Mouse (Mus musculus): ENCODE measurements at regions not wholly inside any gene's neighbourhood (a gene's known extent, or its start where the extent isn't known, plus 50 kb on each side); places are given as distances from the start of the nearest gene placed in this dataset.

DNA sequence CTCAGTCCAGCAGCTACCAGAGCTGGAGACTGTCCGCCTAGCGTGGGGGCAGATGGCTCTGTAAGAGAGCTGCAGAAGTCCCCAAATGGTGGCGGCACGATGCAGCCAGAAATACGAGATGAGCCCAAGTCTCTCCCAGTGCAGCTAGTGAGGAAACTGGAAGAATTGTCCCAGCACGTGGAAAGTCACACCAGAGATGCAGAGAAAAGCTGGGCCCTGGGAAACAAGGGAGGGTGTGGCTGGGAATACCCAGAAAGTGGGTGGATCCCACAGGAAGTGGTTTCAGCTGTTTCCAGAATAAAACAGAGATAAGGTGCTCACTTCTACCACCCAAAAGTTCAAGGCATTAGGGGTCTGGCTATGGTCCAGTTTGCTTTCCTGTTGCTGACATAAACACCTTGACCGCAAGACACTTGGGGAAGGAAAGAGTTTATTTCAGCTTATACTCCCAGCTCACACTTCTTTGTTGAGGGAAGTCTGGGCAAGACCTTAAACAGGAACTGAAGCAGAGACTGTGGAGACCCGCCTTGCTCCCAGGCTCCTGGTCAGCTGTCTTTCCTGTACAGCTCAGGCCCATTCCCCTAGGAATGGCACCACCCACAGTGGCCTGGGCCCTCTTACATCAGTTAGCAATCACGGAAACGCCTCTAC lies 184.5 kb upstream of the Jmjd1c start:
- no peak for DNase-seq (ENCODE audit: low read depth)

DNA sequence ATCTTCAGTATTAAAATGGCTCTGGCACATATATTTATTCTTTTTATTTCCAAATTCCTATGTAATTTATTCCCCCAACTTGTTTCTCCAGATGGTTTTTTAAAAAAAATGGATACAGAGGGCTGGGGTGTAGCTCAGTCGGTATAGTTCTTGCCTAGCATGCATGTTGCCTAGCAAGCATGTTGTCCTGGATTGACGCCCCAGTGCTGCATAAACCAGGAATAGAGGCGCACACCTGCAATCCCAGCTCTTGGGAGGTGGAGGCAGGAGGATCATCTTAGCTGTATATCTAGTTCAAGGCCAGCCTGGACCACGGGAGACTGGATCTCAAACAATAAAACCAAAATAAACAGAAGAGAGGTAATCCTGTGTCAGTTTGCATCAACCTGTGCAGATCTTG lies 183.5 kb upstream of the Jmjd1c start:
- no peak for DNase-seq (ENCODE audit: low read depth)

- DNase-seq (ENCODE audit: low read depth), result no peak
Measured at GRCm38 (mm10) chr10:66913187-66913586, 182.7 kb upstream of the Jmjd1c start.

DNA sequence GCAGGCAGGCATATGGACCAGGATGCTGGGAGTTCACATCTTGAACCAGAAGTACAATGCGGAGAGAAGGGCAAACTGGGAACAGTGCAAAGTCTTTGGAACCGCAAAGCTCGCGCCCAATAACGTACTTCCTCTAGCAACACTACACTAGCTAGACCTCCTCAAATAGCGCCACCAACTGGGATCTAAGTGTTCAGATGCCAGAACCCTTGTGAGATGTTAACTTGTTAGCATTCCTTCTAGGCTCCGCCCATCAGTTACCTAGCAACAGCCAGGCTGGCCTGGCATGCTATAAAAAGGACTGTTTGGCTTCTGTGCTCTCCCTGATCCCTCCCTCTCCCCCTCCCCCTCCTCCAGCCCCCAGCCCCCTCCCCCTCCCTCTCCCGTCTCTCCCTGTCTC lies 182.3 kb upstream of the Jmjd1c start:
- peak; percentile 23 for DNase-seq (ENCODE audit: low read depth)

- no peak for DNase-seq (ENCODE audit: low read depth)
Measured at GRCm38 (mm10) chr10:66914288-66914975, 181.5 kb upstream of the Jmjd1c start.

DNA sequence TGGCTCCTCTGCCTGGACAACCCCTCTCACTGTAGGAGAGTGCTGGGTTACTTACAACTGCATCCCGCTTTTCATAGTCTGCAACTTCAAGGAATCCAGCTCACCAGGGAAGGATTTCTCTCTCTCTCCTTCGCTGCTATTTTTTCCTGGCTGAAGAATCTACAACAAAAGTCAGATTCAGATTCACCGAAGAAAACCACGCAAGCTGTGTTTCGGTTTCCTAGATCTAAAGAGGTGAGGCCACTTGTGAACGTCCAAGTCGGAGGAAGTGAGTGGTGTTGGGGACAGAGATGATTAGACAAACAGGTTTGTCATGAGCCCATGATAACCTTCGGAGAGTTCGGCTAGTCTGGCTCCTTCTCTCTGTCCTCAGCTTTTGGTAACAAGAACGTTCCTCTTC lies 180.1 kb upstream of the Jmjd1c start:
- DNase-seq (ENCODE audit: low read depth), result no peak

GRCm38 (mm10) chr10:66917725-66918124 lies 178.2 kb upstream of the Jmjd1c start:
- DNase-seq (ENCODE audit: low read depth), result no peak

- DNase-seq (ENCODE audit: low read depth), result no peak
Measured at GRCm38 (mm10) chr10:66918713-66919112, 177.2 kb upstream of the Jmjd1c start.

GRCm38 (mm10) chr10:66919953-66920760 lies 175.8 kb upstream of the Jmjd1c start:
- DNase-seq (ENCODE audit: low read depth), result peak; percentile 98

GRCm38 (mm10) chr10:66920761-66921684 lies 174.9 kb upstream of the Jmjd1c start:
- DNase-seq (ENCODE audit: low read depth), result peak; percentile 98

- no peak for DNase-seq (ENCODE audit: low read depth)
Measured at GRCm38 (mm10) chr10:66921776-66922175, 174.1 kb upstream of the Jmjd1c start.

GRCm38 (mm10) chr10:66922314-66922713 lies 173.6 kb upstream of the Jmjd1c start:
- DNase-seq (ENCODE audit: low read depth), result no peak

- no peak for DNase-seq (ENCODE audit: low read depth)
Measured at GRCm38 (mm10) chr10:66923947-66924346, 172.0 kb upstream of the Jmjd1c start.

DNA sequence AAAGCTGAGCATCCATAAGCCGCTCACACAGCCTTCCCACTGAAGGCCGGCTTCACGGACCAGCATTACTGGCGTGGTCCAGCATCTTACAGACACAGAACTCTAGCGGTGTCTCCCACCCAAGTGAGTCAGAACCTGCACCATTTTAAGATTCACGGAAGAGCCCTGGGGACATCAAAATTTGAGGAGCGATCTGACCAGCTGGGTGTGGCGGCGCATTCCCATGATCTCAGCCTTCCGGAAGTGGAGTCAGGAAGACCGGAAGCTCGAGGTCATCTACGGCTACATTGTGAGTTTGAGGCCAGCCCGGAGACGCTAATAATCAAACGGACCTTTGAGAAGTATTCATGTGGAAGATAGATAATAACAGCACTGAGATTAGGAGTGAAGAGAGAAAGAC lies 171.5 kb upstream of the Jmjd1c start:
- DNase-seq (ENCODE audit: low read depth), result no peak

GRCm38 (mm10) chr10:66925553-66926127 lies 170.3 kb upstream of the Jmjd1c start:
- peak; percentile 63 for DNase-seq (ENCODE audit: low read depth)

- DNase-seq (ENCODE audit: low read depth), result no peak
Measured at GRCm38 (mm10) chr10:66927651-66928050, 168.3 kb upstream of the Jmjd1c start.

- DNase-seq (ENCODE audit: low read depth), result peak; percentile 97
Measured at GRCm38 (mm10) chr10:66928211-66928990, 167.5 kb upstream of the Jmjd1c start.

DNA sequence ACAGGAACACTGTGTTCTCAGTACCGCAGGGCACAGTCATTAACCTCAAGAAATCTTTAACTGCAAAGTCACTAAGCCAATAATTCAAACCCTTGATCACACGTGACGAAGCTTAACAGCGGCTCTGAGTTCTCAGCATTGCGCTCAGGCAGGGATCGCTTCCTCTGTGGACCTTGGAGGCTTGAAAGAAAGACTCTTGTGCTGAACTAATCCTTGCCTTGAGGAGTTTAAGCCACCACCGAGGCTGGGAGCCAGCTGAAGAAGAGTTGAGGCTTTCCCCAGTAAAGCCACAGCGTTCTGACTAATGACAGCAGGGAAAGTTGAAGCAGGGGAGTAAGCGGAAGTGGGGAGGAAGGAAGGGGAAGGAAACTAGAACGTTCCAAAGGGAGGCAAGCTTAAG lies 165.4 kb upstream of the Jmjd1c start:
- DNase-seq (ENCODE audit: low read depth), result no peak

- DNase-seq (ENCODE audit: low read depth), result no peak
Measured at GRCm38 (mm10) chr10:66931505-66931904, 164.4 kb upstream of the Jmjd1c start.

GRCm38 (mm10) chr10:66932544-66932943 lies 163.4 kb upstream of the Jmjd1c start:
- DNase-seq (ENCODE audit: low read depth), result no peak

DNA sequence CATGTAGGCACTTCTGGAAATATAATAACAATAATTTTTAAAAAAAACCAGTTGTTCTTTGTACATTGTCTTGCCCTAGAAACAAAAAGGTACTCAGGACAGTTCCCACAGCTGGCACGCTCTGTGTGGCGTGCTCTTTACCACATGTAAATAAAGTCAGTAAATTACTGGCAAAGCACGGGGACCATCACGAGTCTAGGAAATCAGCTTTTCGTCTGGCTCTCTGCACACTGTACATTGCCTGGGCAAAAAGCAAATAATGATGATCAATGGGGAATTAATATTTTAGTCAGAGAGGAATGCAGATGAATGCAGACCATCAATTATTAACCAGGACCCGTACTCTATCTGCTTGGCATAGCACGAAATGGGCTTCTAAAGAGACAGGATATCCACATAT lies 162.2 kb upstream of the Jmjd1c start:
- DNase-seq (ENCODE audit: low read depth), result no peak

Data from NIH3T3 (cell line).